Mouse (Mus musculus): Measurements from ENCODE around the gene Stk39.
"Not testable (repeated sequence)": the region's sequence is repeated elsewhere in the genome, so short reads cannot be mapped to it uniquely, and the experiment has no call there.

Gene Stk39

GRCm38 (mm10) chr2:68239415-68239814, 232.7 kb downstream of the Stk39 start:
- not testable (repeated sequence) for DNase-seq (ENCODE audit: low read depth, low spot score)

DNA sequence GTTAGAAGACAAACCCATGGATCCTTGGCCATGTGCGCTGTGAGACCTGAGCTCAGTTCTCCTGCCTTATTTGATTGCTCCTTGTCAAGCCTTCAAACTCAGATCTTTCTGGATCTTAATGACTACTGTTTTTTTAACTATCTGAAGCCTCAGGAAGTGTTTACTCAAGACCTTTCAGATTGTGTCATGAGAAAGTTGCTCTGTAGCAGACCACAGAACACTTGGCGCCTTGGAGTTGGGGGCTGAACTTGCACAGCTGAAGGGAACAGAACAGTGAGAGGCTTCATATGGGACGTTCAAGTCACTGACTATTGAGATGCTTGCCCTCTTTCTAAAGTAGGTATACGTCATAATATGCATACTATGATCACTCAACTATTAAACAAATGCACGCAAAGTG, 239.1 kb downstream of the Stk39 start:
- no peak for DNase-seq (ENCODE audit: low read depth, low spot score)

GRCm38 (mm10) chr2:68229872-68230271, 242.2 kb downstream of the Stk39 start:
- DNase-seq (ENCODE audit: low read depth, low spot score) = no peak

GRCm38 (mm10) chr2:68229081-68229480, 243.0 kb downstream of the Stk39 start:
- no peak for DNase-seq (ENCODE audit: low read depth, low spot score)

DNA sequence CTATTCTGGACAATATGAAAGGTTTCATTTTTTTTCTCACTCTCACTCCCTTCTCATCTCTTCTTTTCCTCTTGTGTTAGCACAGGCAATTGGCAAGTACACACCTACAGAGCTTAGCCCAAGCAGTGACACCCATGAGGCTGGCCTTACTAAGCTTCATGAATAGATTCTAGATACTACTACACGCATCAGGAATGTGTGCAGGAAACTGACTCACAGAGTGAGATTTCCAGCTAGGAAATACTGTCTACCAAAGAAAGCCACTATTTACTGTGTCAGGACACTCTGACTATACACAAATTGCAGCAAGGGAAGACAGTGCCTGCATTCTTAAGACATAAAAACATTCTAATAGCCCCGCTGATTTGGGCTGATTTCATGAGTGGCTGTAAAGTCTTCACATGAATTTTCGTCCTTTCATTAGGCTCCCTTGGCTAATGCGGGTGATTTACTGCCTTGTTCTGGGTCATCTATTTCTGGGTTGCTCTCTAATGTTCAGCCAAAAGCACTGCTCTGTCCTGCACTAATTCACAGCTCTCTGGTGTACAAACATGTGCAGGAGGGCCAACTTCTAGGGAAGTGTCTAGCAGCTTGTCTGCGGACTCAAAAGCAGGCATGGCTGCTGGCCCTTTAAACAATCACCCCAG, 249.7 kb downstream of the Stk39 start:
- DNase-seq (ENCODE audit: low read depth, low spot score) = peak; percentile 76

DNA sequence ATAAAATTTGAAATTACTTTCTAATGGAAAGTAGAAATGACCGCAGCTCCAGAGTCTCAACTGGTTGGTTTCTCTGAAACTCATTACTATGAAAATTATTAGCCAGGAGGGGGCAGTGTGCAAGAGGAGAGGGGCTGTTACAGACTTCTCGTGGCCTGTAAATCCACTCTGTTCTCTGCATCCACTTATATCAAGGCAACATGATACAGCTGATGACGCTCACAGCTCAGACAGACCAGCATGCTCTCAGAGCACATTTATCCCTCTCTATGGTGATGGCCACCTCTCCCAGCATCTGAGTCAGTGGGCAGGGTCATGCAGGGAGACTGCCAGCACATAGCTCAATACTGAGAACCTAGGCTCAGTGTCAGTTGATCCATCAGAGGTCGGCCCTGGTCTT, 250.8 kb downstream of the Stk39 start:
- DNase-seq (ENCODE audit: low read depth, low spot score) = peak; percentile 39

DNA sequence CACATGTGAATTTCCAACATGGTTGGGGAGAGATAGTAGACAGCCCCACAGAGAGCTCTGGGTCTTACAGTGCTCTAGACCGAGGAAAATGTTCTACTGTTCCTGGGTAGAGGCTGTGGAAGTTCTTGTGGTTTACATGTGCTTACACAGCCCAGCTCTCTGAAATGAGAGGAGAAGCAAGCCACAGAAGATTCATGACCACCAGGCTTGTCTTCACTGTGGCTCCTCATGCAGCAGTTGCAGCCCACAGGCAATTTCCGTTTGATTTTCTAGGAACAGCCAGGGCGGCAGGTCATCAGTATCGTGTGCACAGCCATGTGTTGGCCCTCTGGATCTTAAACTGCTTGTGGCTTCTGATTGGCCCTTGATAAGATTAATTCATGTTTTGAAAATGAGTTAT, 252.2 kb downstream of the Stk39 start:
- no peak for DNase-seq (ENCODE audit: low read depth, low spot score)

DNA sequence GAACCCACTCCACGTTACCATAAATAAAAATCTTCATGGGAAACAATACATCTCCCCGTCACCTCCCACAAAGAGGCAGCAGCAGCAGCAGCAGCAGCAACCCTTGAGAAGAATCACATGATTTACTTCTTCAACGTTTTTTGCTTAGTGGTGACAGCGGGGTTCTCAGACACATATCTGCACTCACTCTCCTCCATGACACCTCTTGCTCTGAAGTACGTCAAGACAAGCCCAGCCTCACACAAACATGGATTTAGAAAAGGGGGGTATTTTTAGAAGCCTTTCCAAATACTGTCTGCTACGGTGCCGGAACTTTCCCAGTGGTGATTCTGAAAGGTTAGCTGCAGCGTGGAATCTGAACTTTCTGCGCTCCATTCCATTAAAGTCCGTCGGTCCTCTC, 256.9 kb downstream of the Stk39 start:
- no peak for DNase-seq (ENCODE audit: low read depth, low spot score)

GRCm38 (mm10) chr2:68214400-68214799, 257.7 kb downstream of the Stk39 start:
- no peak for DNase-seq (ENCODE audit: low read depth, low spot score)

- no peak for DNase-seq (ENCODE audit: low read depth, low spot score)
Measured at GRCm38 (mm10) chr2:68211443-68211842, 260.6 kb downstream of the Stk39 start.

DNA sequence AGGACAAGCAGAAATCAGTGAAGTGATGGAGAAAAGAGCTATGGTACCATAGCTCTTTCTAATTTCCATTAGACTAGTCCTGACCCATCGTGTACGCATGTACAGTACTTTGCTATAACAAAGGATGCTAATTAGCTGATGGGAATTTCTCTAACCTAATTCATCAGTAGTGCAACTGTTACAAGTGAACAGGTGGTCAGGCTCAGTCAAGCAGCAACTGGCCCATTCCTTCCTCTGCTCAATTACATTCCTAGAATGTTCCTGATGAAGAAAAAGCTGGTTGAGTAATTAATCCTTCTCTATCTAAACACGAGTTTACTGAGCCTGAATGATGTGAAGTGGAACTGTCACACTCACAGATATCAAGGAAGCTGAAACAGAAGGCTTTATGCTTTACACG, 275.8 kb downstream of the Stk39 start:
- no peak for DNase-seq (ENCODE audit: low read depth, low spot score)

- DNase-seq (ENCODE audit: low read depth, low spot score) = no peak
Measured at GRCm38 (mm10) chr2:68194444-68194843, 277.6 kb downstream of the Stk39 start.

DNA sequence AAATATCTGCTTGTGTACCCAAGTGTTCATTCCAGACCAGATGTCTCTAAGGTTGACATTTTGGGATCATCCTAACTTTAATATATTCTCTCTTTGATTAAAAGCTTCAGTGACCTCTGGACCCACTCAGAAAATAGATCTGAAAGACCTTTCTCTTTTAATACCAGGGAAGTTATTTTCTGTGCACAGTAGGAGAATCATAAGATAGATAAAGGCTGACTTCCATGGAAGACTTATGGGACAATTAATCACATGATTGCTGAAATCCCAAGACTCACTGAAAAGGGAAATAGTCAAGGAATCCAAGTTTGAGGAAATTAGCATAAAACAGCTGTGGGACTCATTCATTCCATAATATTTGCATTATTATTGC, 278.6 kb downstream of the Stk39 start:
- no peak for DNase-seq (ENCODE audit: low read depth, low spot score)

GRCm38 (mm10) chr2:68192605-68193464, 279.2 kb downstream of the Stk39 start:
- DNase-seq (ENCODE audit: low read depth, low spot score) = no peak

DNA sequence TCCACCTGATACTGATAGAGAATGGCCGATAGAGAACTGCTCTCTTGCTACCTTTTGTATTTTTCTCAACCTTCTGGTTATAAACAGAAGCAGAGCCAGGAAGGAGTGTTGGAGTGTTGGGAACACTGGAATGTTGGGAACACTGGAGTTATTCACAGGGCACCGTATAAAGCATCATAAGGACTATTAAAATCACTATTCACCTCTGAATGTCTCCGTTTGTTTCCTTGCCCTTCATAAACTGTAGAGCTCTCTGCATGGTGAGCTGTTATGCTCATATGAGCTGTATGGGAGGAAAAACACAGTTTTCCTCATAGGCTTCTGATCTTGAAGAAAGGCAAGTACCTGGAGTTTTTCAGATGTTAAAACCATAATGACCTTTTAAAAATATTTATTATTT, 295.6 kb downstream of the Stk39 start:
- no peak for DNase-seq (ENCODE audit: low read depth, low spot score)

DNA sequence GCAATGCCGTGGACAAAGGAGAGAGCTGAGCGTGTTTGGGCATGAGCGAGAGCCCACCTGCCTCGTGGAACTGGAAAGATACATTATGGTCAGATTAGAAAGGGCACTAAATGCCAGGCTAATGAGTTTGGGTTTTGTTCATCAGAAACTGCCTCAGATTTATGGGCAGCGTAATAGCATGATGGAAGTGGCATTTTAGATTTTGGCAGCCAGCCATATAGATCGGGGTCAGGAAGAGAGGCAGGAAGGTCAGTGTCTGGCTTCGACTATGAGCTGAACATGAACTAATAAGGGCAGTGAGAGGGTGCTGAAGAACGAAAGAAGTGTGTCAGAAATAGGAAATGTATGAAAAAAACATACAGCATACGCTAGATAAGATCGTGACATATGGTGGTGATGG, 300.8 kb downstream of the Stk39 start:
- DNase-seq (ENCODE audit: low read depth, low spot score) = no peak

GRCm38 (mm10) chr2:68162012-68162411, 310.1 kb downstream of the Stk39 start:
- DNase-seq (ENCODE audit: low read depth, low spot score) = no peak

GRCm38 (mm10) chr2:68160566-68160965, 311.5 kb downstream of the Stk39 start:
- no peak for DNase-seq (ENCODE audit: low read depth, low spot score)

Data from skeletal muscle tissue, adult 2 months (tissue).